Mouse (Mus musculus) megakaryocyte, embryonic 14.5 days (primary cell): ENCODE measurements around the gene Mettl7b. TPM values are rescaled to one million over a fixed set of nuclear protein-coding genes. Genes with fewer than 3 reads are reported as not detected.

Experiments used
- H3K27me3 ChIP-seq: replicated peaks from 2 replicates; pipeline ENCODE3; 2012; ENCODE audit warnings: inconsistent platforms
- H3K36me3 ChIP-seq: replicated peaks from 2 replicates; pipeline ENCODE3; 2012; ENCODE audit warnings: low read length, inconsistent platforms, mixed read lengths
- H3K4me1 ChIP-seq: 2 replicates; pipeline ENCODE4 v1.6.1; 2012; ENCODE audit warnings: inconsistent platforms
- H3K4me3 ChIP-seq: replicated peaks from 2 replicates; pipeline ENCODE3; 2012; ENCODE audit warnings: moderate library complexity, mild to moderate bottlenecking, inconsistent platforms
- H3K9me3 ChIP-seq: 2 replicates; pipeline ENCODE4 v1.6.1; 2012; ENCODE audit warnings: inconsistent platforms
- FLI1 ChIP-seq: IDR thresholded peaks from 2 replicates; pipeline ENCODE4 v1.6.1; 2012; ENCODE audit warnings: low read length, inconsistent platforms, mixed read lengths
- GATA1 ChIP-seq: IDR thresholded peaks from 3 replicates; pipeline ENCODE4 v1.6.1; 2012; ENCODE audit warnings: mixed read lengths, low read length, inconsistent platforms, borderline replicate concordance
- polyA plus RNA-seq: library from polyadenylated mRNA; stranded (reverse); fragments of >175 nt; gene quantifications from 2 replicates; pipeline ENCODE4 v1.2.3, GENCODE M21; 2012; ENCODE audit warnings: low replicate concordance; ENCODE audit not compliant: insufficient read depth

The Mettl7b gene
- polyA plus RNA-seq, 1 experiment, result not detected

- peaks cover 56% of the 10 kb centered on the region for H3K36me3 ChIP-seq
- H3K4me3 ChIP-seq, result peak overlapping the region; percentile 23
- no peaks in the 10 kb centered on the region for H3K9me3 ChIP-seq
- no peaks in the 10 kb centered on the region for H3K27me3 ChIP-seq
- H3K4me1 ChIP-seq, result peaks cover 76% of the 10 kb centered on the region
- no peak for TF ChIP-seq GATA1
- TF ChIP-seq FLI1, result no peak
Observed at GRCm38 (mm10) chr10:128921251-128921650, 39.5 kb downstream of the Mettl7b start.

GRCm38 (mm10) chr10:128920736-128921161 lies 40.0 kb downstream of the Mettl7b start:
- Histone ChIP-seq H3K4me1 (peaks cover 76% of the 10 kb centered on the region), H3K36me3 (peaks cover 59% of the 10 kb centered on the region), H3K9me3 (no peaks in the 10 kb centered on the region), H3K27me3 (no peaks in the 10 kb centered on the region), H3K4me3 (no peak overlapping the region)
- no peak for TF ChIP-seq FLI1
- no peak for TF ChIP-seq GATA1

- Histone ChIP-seq H3K27me3 (no peaks in the 10 kb centered on the region), H3K36me3 (peaks cover 66% of the 10 kb centered on the region), H3K4me1 (peaks cover 76% of the 10 kb centered on the region), H3K4me3 (no peak overlapping the region), H3K9me3 (no peaks in the 10 kb centered on the region)
- TF ChIP-seq FLI1, result no peak
- no peak for TF ChIP-seq GATA1
Observed at GRCm38 (mm10) chr10:128919966-128920365, 40.8 kb downstream of the Mettl7b start.

- Histone ChIP-seq H3K36me3 (peaks cover 73% of the 10 kb centered on the region), H3K9me3 (no peaks in the 10 kb centered on the region), H3K4me1 (peaks cover 69% of the 10 kb centered on the region), H3K27me3 (no peaks in the 10 kb centered on the region), H3K4me3 (peak overlapping the region; percentile 19)
- TF ChIP-seq GATA1 (no peak), FLI1 (no peak)
Observed at GRCm38 (mm10) chr10:128919203-128919631, 41.6 kb downstream of the Mettl7b start.

GRCm38 (mm10) chr10:128918246-128918645 lies 42.5 kb downstream of the Mettl7b start:
- TF ChIP-seq FLI1 (no peak), GATA1 (no peak)
- H3K36me3 ChIP-seq, result peaks cover 83% of the 10 kb centered on the region
- H3K4me1 ChIP-seq, result peaks cover 68% of the 10 kb centered on the region
- no peaks in the 10 kb centered on the region for H3K27me3 ChIP-seq
- peak overlapping the region; percentile 8 for H3K4me3 ChIP-seq
- no peaks in the 10 kb centered on the region for H3K9me3 ChIP-seq

GRCm38 (mm10) chr10:128917400-128917799 lies 43.4 kb downstream of the Mettl7b start:
- Histone ChIP-seq H3K4me3 (no peak overlapping the region), H3K9me3 (no peaks in the 10 kb centered on the region), H3K36me3 (peaks cover 91% of the 10 kb centered on the region), H3K4me1 (peaks cover 72% of the 10 kb centered on the region), H3K27me3 (no peaks in the 10 kb centered on the region)
- TF ChIP-seq GATA1 (no peak), FLI1 (no peak)

GRCm38 (mm10) chr10:128916665-128917064 lies 44.1 kb downstream of the Mettl7b start:
- no peaks in the 10 kb centered on the region for H3K27me3 ChIP-seq
- peaks cover 93% of the 10 kb centered on the region for H3K36me3 ChIP-seq
- no peaks in the 10 kb centered on the region for H3K9me3 ChIP-seq
- TF ChIP-seq GATA1, result no peak
- TF ChIP-seq FLI1, result no peak
- peaks cover 70% of the 10 kb centered on the region for H3K4me1 ChIP-seq
- H3K4me3 ChIP-seq, result no peak overlapping the region

GRCm38 (mm10) chr10:128915550-128915949 lies 45.2 kb downstream of the Mettl7b start:
- Histone ChIP-seq H3K9me3 (no peaks in the 10 kb centered on the region), H3K4me1 (peaks cover 70% of the 10 kb centered on the region), H3K4me3 (no peak overlapping the region), H3K27me3 (peaks cover 4% of the 10 kb centered on the region), H3K36me3 (peaks cover 91% of the 10 kb centered on the region)
- TF ChIP-seq FLI1, result no peak
- no peak for TF ChIP-seq GATA1

GRCm38 (mm10) chr10:128913696-128914095 lies 47.1 kb downstream of the Mettl7b start:
- H3K4me1 ChIP-seq, result peaks cover 70% of the 10 kb centered on the region
- no peak for TF ChIP-seq FLI1
- no peak for TF ChIP-seq GATA1
- H3K36me3 ChIP-seq, result peaks cover 73% of the 10 kb centered on the region

GRCm38 (mm10) chr10:128913219-128913618 lies 47.6 kb downstream of the Mettl7b start:
- H3K4me1 ChIP-seq, result peaks cover 67% of the 10 kb centered on the region
- TF ChIP-seq FLI1 (no peak), GATA1 (no peak)

More at GRCm38 (mm10) chr10:128913696-128914095, 47.1 kb downstream of the Mettl7b start:
- no peak overlapping the region for H3K4me3 ChIP-seq
- peaks cover 17% of the 10 kb centered on the region for H3K27me3 ChIP-seq
- H3K9me3 ChIP-seq, result no peaks in the 10 kb centered on the region

More at GRCm38 (mm10) chr10:128913219-128913618, 47.6 kb downstream of the Mettl7b start:
- peaks cover 19% of the 10 kb centered on the region for H3K27me3 ChIP-seq
- H3K4me3 ChIP-seq, result no peak overlapping the region
- no peaks in the 10 kb centered on the region for H3K9me3 ChIP-seq
- H3K36me3 ChIP-seq, result peaks cover 68% of the 10 kb centered on the region
